Comparison of ENCODE assay signal across 9 mouse cellular contexts in the genomic region with DNA sequence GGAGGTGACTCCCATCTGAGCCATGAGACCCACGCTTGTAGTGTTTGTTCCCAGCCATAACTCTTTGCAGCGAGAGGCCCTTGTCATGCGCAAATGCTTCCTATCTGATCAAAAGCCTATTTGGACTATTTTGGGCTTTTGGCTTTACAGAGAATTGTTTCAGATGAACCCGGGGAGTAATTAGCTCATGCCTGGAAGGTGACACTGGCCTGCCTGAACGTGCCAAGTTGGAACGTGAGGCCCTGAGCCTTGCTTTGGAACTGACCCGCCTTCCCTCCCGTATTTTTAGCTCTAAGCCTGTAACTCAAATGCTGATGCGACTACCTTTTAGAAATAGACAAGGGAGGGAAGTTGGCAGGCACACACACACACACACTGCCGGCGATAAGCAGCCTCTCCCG.
DNase-seq lines count a peak whose midpoint lies in the region; ATAC-seq and TF ChIP-seq lines count a peak whose summit lies in the region.
"Had no signal": no experiment of that assay in that cellular context is flagged by ENCODE, and none has a peak within 500 bp of the region (broad histone marks: within the 10 kb centered on the region; RNA-seq: fewer than 3 reads in every experiment).

No protein-coding gene starts in this region.

- H3K27me3 ChIP-seq in kidney, embryonic 15.5 days = no peaks in the 10 kb centered on the region
- H3K27me3 ChIP-seq in cerebellum, adult 2 months (ENCODE audit: control insufficient read depth, insufficient read depth, low read length) = no peaks in the 10 kb centered on the region
- no peaks in the 10 kb centered on the region for H3K27me3 ChIP-seq in embryonic facial prominence, embryonic 14.5 days (replicated peaks; ENCODE audit: control insufficient read depth, insufficient read depth, low read length)
- H3K27me3 ChIP-seq: liver, embryonic 13.5 days had no signal

- H3K9me3 ChIP-seq in kidney, embryonic 15.5 days (replicated peaks) = no peaks in the 10 kb centered on the region
- no peaks in the 10 kb centered on the region for H3K9me3 ChIP-seq in embryonic facial prominence, embryonic 14.5 days (ENCODE audit: control insufficient read depth, low read length)
- H3K9me3 ChIP-seq: liver, embryonic 13.5 days had no signal

- TF ChIP-seq CTCF in cerebellum, adult 2 months (IDR thresholded peaks at IDR 0.05; ENCODE audit: borderline replicate concordance, insufficient read depth, low read depth, low read length) = no peak

- ATAC-seq in kidney, embryonic 15.5 days (replicated peaks; ENCODE audit: low FRiP score) = no peak
- no peak for ATAC-seq in embryonic facial prominence, embryonic 14.5 days (ENCODE audit: low read depth)
- no peak for ATAC-seq in CD4-positive, CD25-positive, alpha-beta regulatory T cell, adult 4 months

- no peak overlapping the region for H3K4me2 ChIP-seq in kidney, embryonic 15.5 days
- 0 out of 2 replicates have a peak overlapping the region, but pooled peaks have one; percentile 19 for H3K4me2 ChIP-seq in embryonic facial prominence, embryonic 14.5 days (ENCODE audit: low read depth, low read length)
- H3K4me2 ChIP-seq: liver, embryonic 13.5 days had no signal

- H3K27ac ChIP-seq in kidney, embryonic 15.5 days = peak overlapping the region; percentile 52
- H3K27ac ChIP-seq in cerebellum, adult 2 months (ENCODE audit: insufficient read depth, low read length) = no peak overlapping the region; the same call in 1 of the 2 replicates
- peak overlapping the region; percentile 70 for H3K27ac ChIP-seq in embryonic facial prominence, embryonic 14.5 days (replicated peaks; ENCODE audit: low read depth, low read length)
- H3K27ac ChIP-seq: liver, embryonic 13.5 days had no signal

- H3K36me3 ChIP-seq in kidney, embryonic 15.5 days = peaks cover 86% of the 10 kb centered on the region
- H3K36me3 ChIP-seq in embryonic facial prominence, embryonic 14.5 days (ENCODE audit: control insufficient read depth, insufficient read depth, low read length) = no peaks in the 10 kb centered on the region

- H3K9ac ChIP-seq in kidney, embryonic 15.5 days = no peak overlapping the region
- H3K9ac ChIP-seq in embryonic facial prominence, embryonic 14.5 days (ENCODE audit: low read depth, low read length) = no peak overlapping the region
- H3K9ac ChIP-seq: liver, embryonic 13.5 days had no signal

- no peak for DNase-seq in kidney, adult 9 months
- peak; percentile 72 to 86 for DNase-seq in cerebellum, adult 2 months
- peak; percentile 67 for DNase-seq in embryonic facial prominence, embryonic 14.5 days (ENCODE audit: low spot score)
- peak; percentile 72 for DNase-seq in heart, postnatal 4 days
- DNase-seq in ovary, adult 18-20 months (ENCODE audit: low spot score) = no peak
- no peak for DNase-seq in adrenal gland, adult 18-20 months (ENCODE audit: low spot score in 2 of 2)
- DNase-seq: liver, embryonic 13.5 days had no signal

- H3K4me3 ChIP-seq in kidney, embryonic 15.5 days (replicated peaks) = no peak overlapping the region
- H3K4me3 ChIP-seq in cerebellum, adult 2 months (replicated peaks; ENCODE audit: insufficient read depth, low read depth, low read length) = no peak overlapping the region
- no peak overlapping the region for H3K4me3 ChIP-seq in embryonic facial prominence, embryonic 14.5 days (ENCODE audit: low read depth, low read length)
- H3K4me3 ChIP-seq: liver, embryonic 13.5 days had no signal

- peaks cover 38% of the 10 kb centered on the region for H3K4me1 ChIP-seq in kidney, embryonic 15.5 days
- H3K4me1 ChIP-seq in cerebellum, adult 2 months (ENCODE audit: control insufficient read depth, insufficient read depth, low read length) = peaks cover 25% of the 10 kb centered on the region
- peaks cover 37% of the 10 kb centered on the region for H3K4me1 ChIP-seq in embryonic facial prominence, embryonic 14.5 days (ENCODE audit: control insufficient read depth, insufficient read depth, low read length)
- H3K4me1 ChIP-seq: liver, embryonic 13.5 days had no signal

- no peak for TF ChIP-seq POLR2A in cerebellum, adult 2 months (IDR thresholded peaks at IDR 0.05; ENCODE audit: borderline replicate concordance, insufficient read depth, low read length)

- WGBS in kidney, embryonic 15.5 days = 77% methylated on average over 12 of the region's 12 CpGs
- whole genome bisulfite sequencing in cerebellum, adult 2 months = 8% methylated on average over 12 of the region's 12 CpGs
- 67% methylated on average over 12 of the region's 12 CpGs for WGBS in embryonic facial prominence, embryonic 14.5 days

Comparison
In these comparisons a context has a peak if more than half of its experiments do, and no peak if none do; other contexts are left out.
1. DNase-seq: peak in cerebellum, adult 2 months (2 of 2), embryonic facial prominence, embryonic 14.5 days (single experiment) and heart, postnatal 4 days (single experiment); none in kidney, adult 9 months (single experiment), ovary, adult 18-20 months (single experiment) and adrenal gland, adult 18-20 months (0 of 2).